ENCODE assay signal across 7 mouse cellular contexts in genomic region chr2:181319248-181320102, GRCm38 (mm10). TPM values are rescaled to one million over a fixed set of nuclear protein-coding genes. Genes with fewer than 3 reads are reported as not detected.
DNase-seq lines count a peak whose midpoint lies in the region; ATAC-seq and TF ChIP-seq lines count a peak whose summit lies in the region.

Gene Rtel1 (plus strand): TSS chr2:181319739.

- H3K4me1 ChIP-seq in intestine, postnatal 0 days (replicated peaks; ENCODE audit: control insufficient read depth, insufficient read depth, low read length), result 0 out of 2 replicates have a peak, but pooled peaks cover 3% of the 10 kb centered on the region
- H3K4me1 ChIP-seq in limb, embryonic 10.5 days, result peaks cover 16% of the 10 kb centered on the region
- H3K4me1 ChIP-seq in midbrain, embryonic 13.5 days (replicated peaks), result peaks cover 19% of the 10 kb centered on the region

- no peaks in the 10 kb centered on the region for H3K9me3 ChIP-seq in intestine, postnatal 0 days (ENCODE audit: control insufficient read depth)
- H3K9me3 ChIP-seq in limb, embryonic 10.5 days (replicated peaks), result no peaks in the 10 kb centered on the region
- no peaks in the 10 kb centered on the region for H3K9me3 ChIP-seq in midbrain, embryonic 13.5 days

- H3K9ac ChIP-seq in intestine, postnatal 0 days (ENCODE audit: low read depth, low read length), result 0 out of 2 replicates have a peak within 1 kb of the TSS, but pooled peaks have one; percentile 19
- H3K9ac ChIP-seq in midbrain, embryonic 13.5 days (replicated peaks), result peak within 1 kb of the TSS; percentile 65

- H3K4me3 ChIP-seq in intestine, postnatal 0 days (ENCODE audit: low read depth, low read length), result peak within 1 kb of the TSS; percentile 47
- peak within 1 kb of the TSS; percentile 71 for H3K4me3 ChIP-seq in limb, embryonic 10.5 days
- peak within 1 kb of the TSS; percentile 66 for H3K4me3 ChIP-seq in midbrain, embryonic 13.5 days (replicated peaks)

- peak; percentile 61 for DNase-seq in adrenal gland, adult 8-10 months
- peak; percentile 91 for DNase-seq in embryo, embryonic 9.5 days (ENCODE audit: extremely low spot score)
- DNase-seq in gonadal fat pad, adult 2 months (ENCODE audit: low read depth), result peak; percentile 23
- peak; percentile 94 for DNase-seq in limb, embryonic 10.5 days (ENCODE audit: low spot score)
- DNase-seq in spleen, adult 12 weeks (ENCODE audit: low spot score), result peak; percentile 77

- H3K4me2 ChIP-seq in intestine, postnatal 0 days (replicated peaks; ENCODE audit: low read depth), result peak within 1 kb of the TSS; percentile 71
- peak within 1 kb of the TSS; percentile 75 for H3K4me2 ChIP-seq in midbrain, embryonic 13.5 days (replicated peaks)

- H3K27ac ChIP-seq in intestine, postnatal 0 days (ENCODE audit: low read depth, low read length), result peak within 1 kb of the TSS; percentile 43; the same call in 1 of the 2 replicates
- H3K27ac ChIP-seq in limb, embryonic 10.5 days, result peak within 1 kb of the TSS; percentile 91
- H3K27ac ChIP-seq in midbrain, embryonic 13.5 days, result peak within 1 kb of the TSS; percentile 75

- H3K27me3 ChIP-seq in intestine, postnatal 0 days (replicated peaks; ENCODE audit: control insufficient read depth, insufficient read depth, low read length), result peaks cover 7% of the 10 kb centered on the region
- H3K27me3 ChIP-seq in limb, embryonic 10.5 days (ENCODE audit: low read depth, poor library complexity, severe bottlenecking), result peaks cover 27% of the 10 kb centered on the region
- H3K27me3 ChIP-seq in midbrain, embryonic 13.5 days, result peaks cover 14% of the 10 kb centered on the region; the same call in 1 of the 2 replicates

- WGBS in intestine, postnatal 0 days, result 6% methylated on average over 40 of the region's 40 CpGs
- 8% methylated on average over 40 of the region's 40 CpGs for WGBS in limb, embryonic 10.5 days
- WGBS in midbrain, embryonic 13.5 days, result 6% methylated on average over 40 of the region's 40 CpGs

- ATAC-seq in intestine, postnatal 0 days, result peak; percentile 91
- peak; percentile 95 for ATAC-seq in midbrain, embryonic 13.5 days

- peak; percentile 20; the same call in 1 of the 2 replicates for TF ChIP-seq CTCF in intestine, postnatal 0 days (IDR thresholded peaks at IDR 0.05; ENCODE audit: low read depth)

- H3K36me3 ChIP-seq in intestine, postnatal 0 days (ENCODE audit: control insufficient read depth, insufficient read depth), result peaks cover 22% of the 10 kb centered on the region; the same call in 1 of the 2 replicates
- peaks cover 29% of the 10 kb centered on the region for H3K36me3 ChIP-seq in limb, embryonic 10.5 days
- peaks cover 25% of the 10 kb centered on the region for H3K36me3 ChIP-seq in midbrain, embryonic 13.5 days

RNA-seq across cellular contexts. Expression of gene Rtel1, which starts in this region (rescaled TPM):
- total RNA-seq in adrenal gland, adult 8-10 months (2022), result 10 to 100 TPM; 26.4 to 74.8 (median 44.5) TPM
- 43.5 and 57.6 TPM in 2 replicates for polyA plus RNA-seq in gonadal fat pad, adult 2 months (2012; rRNA removed)
- 10.0 and 10.5 TPM in 2 replicates for polyA plus RNA-seq in intestine, postnatal 0 days (2015; fragmentation: Nextera tagmentation; extraction: Ambion mirVana)
- polyA plus RNA-seq in limb, embryonic 10.5 days (2016; fragmentation: Nextera tagmentation; extraction: Ambion mirVana), result 79.8 and 80.8 TPM in 2 replicates
- 33.6 and 40.6 TPM in 2 replicates for polyA plus RNA-seq in midbrain, embryonic 13.5 days (2015; fragmentation: Nextera tagmentation; extraction: Ambion mirVana)

Comparison
In these comparisons a context has a peak if more than half of its experiments do, and no peak if none do; other contexts are left out.
1. Peak in every context shown above with its lines: DNase-seq, ATAC-seq, H3K4me3 ChIP-seq and H3K27ac ChIP-seq.
2. DNase-seq: peak in every context shown above with its lines; median percentile 94 in limb, embryonic 10.5 days; 91 in embryo, embryonic 9.5 days; 77 in spleen, adult 12 weeks; 61 in adrenal gland, adult 8-10 months; 23 in gonadal fat pad, adult 2 months.